Mouse (Mus musculus) midbrain, embryonic 16.5 days (tissue): ENCODE data around the gene Nln. TPM values are rescaled to one million over a fixed set of nuclear protein-coding genes. Genes with fewer than 3 reads are reported as not detected.

Experiments used
- ATAC-seq: fragments of 200-750 bp; cut with Nextera tagmentation; 2 replicates; pipeline ENCODE4 v1.8.0; 2017; ENCODE audit warnings: moderate TSS enrichment
- H3K27ac ChIP-seq: fragments of 300-500 bp; sonication (generic); 2 replicates; pipeline ENCODE4 v1.5.1; 2014; ENCODE audit warnings: mild to moderate bottlenecking, low read length, mixed read lengths
- H3K27me3 ChIP-seq: fragments of 300-500 bp; sonication (generic); 2 replicates; pipeline ENCODE4 v1.6.1; 2014; ENCODE audit warnings: low read depth, low read length, mixed read lengths; ENCODE audit not compliant: control insufficient read depth, insufficient read depth
- H3K36me3 ChIP-seq: fragments of 300-500 bp; sonication (generic); 2 replicates; pipeline ENCODE4 v1.6.1; 2014; ENCODE audit warnings: mild to moderate bottlenecking, low read length, moderate library complexity, mixed read lengths; ENCODE audit not compliant: control insufficient read depth, insufficient read depth
- H3K4me1 ChIP-seq: fragments of 300-500 bp; sonication (generic); 2 replicates; pipeline ENCODE4 v1.6.1; 2014; ENCODE audit warnings: mild to moderate bottlenecking, low read length, mixed read lengths; ENCODE audit not compliant: control insufficient read depth, insufficient read depth
- H3K4me2 ChIP-seq: fragments of 300-500 bp; sonication (generic); 2 replicates; pipeline ENCODE4 v1.6.1; 2014; ENCODE audit warnings: mild to moderate bottlenecking, low read length, mixed read lengths
- H3K4me3 ChIP-seq: fragments of 300-500 bp; sonication (generic); 2 replicates; pipeline ENCODE4 v1.5.1; 2014; ENCODE audit warnings: low read depth, mild to moderate bottlenecking, low read length, moderate library complexity, mixed read lengths
- H3K9ac ChIP-seq: fragments of 300-500 bp; sonication (generic); 2 replicates; pipeline ENCODE4 v1.6.1; 2014; ENCODE audit warnings: low read depth, low read length, mixed read lengths
- H3K9me3 ChIP-seq: fragments of 300-500 bp; sonication (generic); replicated peaks from 2 replicates; pipeline ENCODE4 v1.6.1; 2014; ENCODE audit warnings: mild to moderate bottlenecking, low read length, mixed read lengths; ENCODE audit not compliant: control insufficient read depth, poor library complexity, severe bottlenecking
- WGBS: fragments of 180-500 bp; shearing (Covaris S2); extraction: QIAGEN DNeasy Blood & Tissue Kit; methylation state at CpG from one replicate; pipeline ENCODE4 v1.1.7; 2014; 5-methylcytosine and 5-hydroxymethylcytosine counted together
- polyA plus RNA-seq: library from polyadenylated mRNA; unstranded; fragments of >200 nt; fragmentation: Nextera tagmentation; extraction: Ambion mirVana; gene quantifications from 2 replicates; pipeline ENCODE4 v1.2.1, GENCODE M21; 2015

Nln gene
- polyA plus RNA-seq, 1 experiment from 2014 or later = 76.3 TPM

DNA sequence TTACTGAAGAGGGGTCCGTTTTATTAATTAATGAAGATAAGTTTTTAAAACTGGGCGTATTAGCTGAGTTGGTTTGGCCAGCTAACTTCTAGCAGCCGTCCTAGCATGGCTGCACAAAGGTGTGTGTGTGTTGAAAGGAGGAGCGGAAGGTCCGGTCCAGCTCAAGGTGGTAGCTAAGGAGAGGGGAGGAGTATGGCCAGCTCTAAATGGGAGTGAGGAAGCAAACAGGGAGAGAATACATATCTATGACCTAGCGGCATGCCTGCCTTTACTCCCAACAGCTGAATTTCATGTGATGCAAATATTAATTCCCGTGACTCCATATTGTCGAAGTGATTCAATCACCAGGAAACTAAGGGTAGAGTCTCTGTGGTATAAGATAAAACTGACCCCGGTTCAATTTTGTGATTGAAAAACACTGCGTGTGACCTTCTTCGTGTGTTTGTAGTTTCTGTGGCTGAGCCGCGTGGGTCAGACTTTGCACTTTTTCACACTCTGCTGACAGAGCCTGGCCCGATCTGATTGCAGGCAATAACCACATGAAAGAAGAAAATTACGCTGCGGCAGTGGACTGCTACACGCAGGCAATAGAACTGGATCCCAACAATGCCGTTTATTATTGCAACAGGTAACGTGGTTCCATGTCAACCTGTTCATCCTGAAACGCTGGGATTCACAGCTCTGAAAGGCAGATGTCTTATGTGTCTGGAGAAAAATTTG lies 14.4 kb upstream of the Nln start:
- Histone ChIP-seq H3K4me3 (no peak overlapping the region), H3K4me1 (no peaks in the 10 kb centered on the region), H3K4me2 (no peak overlapping the region), H3K9me3 (no peaks in the 10 kb centered on the region), H3K9ac (no peak overlapping the region), H3K36me3 (peaks cover 13% of the 10 kb centered on the region), H3K27me3 (no peaks in the 10 kb centered on the region), H3K27ac (no peak overlapping the region)
- ATAC-seq = no peak
- 93% methylated on average over 20 of the region's 20 CpGs for WGBS

- H3K27ac ChIP-seq = no peak overlapping the region
- ATAC-seq = no peak
- peaks cover 17% of the 10 kb centered on the region for H3K36me3 ChIP-seq
- H3K9me3 ChIP-seq = no peaks in the 10 kb centered on the region
- no peak overlapping the region for H3K4me3 ChIP-seq
- no peaks in the 10 kb centered on the region for H3K27me3 ChIP-seq
- 67% methylated on average over 17 of the region's 17 CpGs for WGBS
- H3K4me1 ChIP-seq = no peaks in the 10 kb centered on the region
- no peak overlapping the region for H3K4me2 ChIP-seq
- no peak overlapping the region for H3K9ac ChIP-seq
Measured at GRCm38 (mm10) chr13:104122078-104122840, 12.8 kb upstream of the Nln start.

- no peak overlapping the region for H3K27ac ChIP-seq
- H3K4me1 ChIP-seq = peaks cover 19% of the 10 kb centered on the region
- H3K9ac ChIP-seq = no peak overlapping the region
- H3K4me2 ChIP-seq = no peak overlapping the region
- no peaks in the 10 kb centered on the region for H3K27me3 ChIP-seq
- no peak for ATAC-seq
- no peaks in the 10 kb centered on the region for H3K9me3 ChIP-seq
- no peak overlapping the region for H3K4me3 ChIP-seq
- 97% methylated on average over 2 of the region's 2 CpGs for WGBS
- peaks cover 16% of the 10 kb centered on the region for H3K36me3 ChIP-seq
Measured at GRCm38 (mm10) chr13:104114827-104115226, 5.4 kb upstream of the Nln start.

DNA sequence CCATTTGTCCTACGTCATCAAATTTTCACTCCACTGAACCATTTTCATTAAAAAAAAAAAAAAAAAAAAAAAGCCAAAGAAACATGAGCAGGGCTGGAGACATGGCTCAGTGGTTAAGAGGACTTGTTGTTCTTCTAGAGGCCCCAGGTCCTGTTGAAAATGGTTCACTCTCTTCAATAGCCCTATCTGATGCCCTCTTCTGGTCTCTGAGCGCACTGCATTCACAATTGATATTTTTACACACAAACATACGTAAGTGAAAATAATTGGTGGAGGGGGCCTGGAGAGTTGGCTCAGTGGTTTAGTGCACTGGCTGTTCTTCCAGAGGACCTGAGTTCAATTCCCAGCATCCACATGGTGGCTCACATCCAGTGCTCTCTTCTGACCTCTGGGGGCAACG lies 4.4 kb upstream of the Nln start:
- no peak overlapping the region for H3K4me2 ChIP-seq
- no peaks in the 10 kb centered on the region for H3K27me3 ChIP-seq
- no peak overlapping the region for H3K27ac ChIP-seq
- H3K4me3 ChIP-seq = no peak overlapping the region
- H3K9ac ChIP-seq = no peak overlapping the region
- no peak for ATAC-seq
- WGBS = 96% methylated on average over 4 of the region's 4 CpGs
- peaks cover 19% of the 10 kb centered on the region for H3K4me1 ChIP-seq
- H3K36me3 ChIP-seq = peaks cover 13% of the 10 kb centered on the region
- H3K9me3 ChIP-seq = no peaks in the 10 kb centered on the region

GRCm38 (mm10) chr13:104112266-104112900 lies 3.0 kb upstream of the Nln start:
- no peaks in the 10 kb centered on the region for H3K9me3 ChIP-seq
- WGBS = 26% methylated on average over 12 of the region's 12 CpGs
- H3K4me1 ChIP-seq = peaks cover 21% of the 10 kb centered on the region
- no peak overlapping the region for H3K9ac ChIP-seq
- H3K27ac ChIP-seq = no peak overlapping the region
- H3K36me3 ChIP-seq = peaks cover 9% of the 10 kb centered on the region; the same call in 1 of the 2 replicates
- ATAC-seq = no peak
- H3K4me3 ChIP-seq = no peak overlapping the region
- no peaks in the 10 kb centered on the region for H3K27me3 ChIP-seq
- H3K4me2 ChIP-seq = peak overlapping the region; percentile 37

- H3K4me1 ChIP-seq = peaks cover 26% of the 10 kb centered on the region
- 20% methylated on average over 7 of the region's 7 CpGs for WGBS
- peaks cover 7% of the 10 kb centered on the region; the same call in 1 of the 2 replicates for H3K36me3 ChIP-seq
Measured at GRCm38 (mm10) chr13:104110526-104110925, 1.1 kb upstream of the Nln start.

GRCm38 (mm10) chr13:104109816-104110521 lies 555 bp upstream of the Nln start:
- Histone ChIP-seq H3K9me3 (no peaks in the 10 kb centered on the region), H3K4me1 (peaks cover 26% of the 10 kb centered on the region), H3K4me2 (peak overlapping the region; percentile 80), H3K27ac (peak overlapping the region; percentile 90), H3K4me3 (peak overlapping the region; percentile 93), H3K36me3 (peaks cover 7% of the 10 kb centered on the region; the same call in 1 of the 2 replicates), H3K9ac (peak overlapping the region; percentile 93), H3K27me3 (no peaks in the 10 kb centered on the region)
- peak; percentile 87 for ATAC-seq
- WGBS = under 1% methylated on average over 38 of the region's 38 CpGs

More at GRCm38 (mm10) chr13:104110526-104110925, 1.1 kb upstream of the Nln start:
- Histone ChIP-seq H3K27ac (peak overlapping the region; percentile 90), H3K4me2 (peak overlapping the region; percentile 80), H3K4me3 (peak overlapping the region; percentile 93), H3K9ac (peak overlapping the region; percentile 93; the same call in 1 of the 2 replicates), H3K27me3 (no peaks in the 10 kb centered on the region), H3K9me3 (no peaks in the 10 kb centered on the region)
- no peak for ATAC-seq

DNA sequence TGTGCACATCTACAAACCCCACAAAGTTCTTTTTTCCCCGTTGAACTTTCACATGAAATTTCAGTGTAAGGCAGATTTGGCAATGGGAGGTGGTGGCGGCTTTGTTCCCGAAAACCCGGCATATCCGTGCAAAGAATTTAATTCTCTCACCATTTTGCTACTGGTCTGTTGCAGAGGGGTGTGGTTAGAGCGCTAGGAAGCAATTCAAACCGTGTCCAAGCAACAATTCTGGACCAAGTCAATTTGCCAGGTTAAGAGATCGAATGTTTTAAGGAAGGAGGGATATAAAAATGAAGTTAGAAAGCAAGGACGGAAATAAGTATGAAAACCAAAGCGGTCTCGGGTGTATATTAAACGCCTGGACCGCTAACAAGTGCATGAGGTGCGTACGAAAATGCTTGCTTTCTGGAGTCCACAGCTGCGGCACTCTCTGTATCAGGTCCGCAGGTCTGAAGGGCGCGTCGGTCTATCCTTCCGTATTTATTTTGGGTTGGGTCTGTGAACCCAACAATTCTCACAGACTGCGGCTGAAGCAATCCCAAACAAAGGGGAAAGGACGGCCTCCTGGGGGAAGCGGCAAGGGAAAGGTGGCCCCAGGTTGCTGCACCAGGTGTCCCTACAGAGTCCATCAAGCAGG lies 645 bp downstream of the Nln start:
- Histone ChIP-seq H3K27ac (peak overlapping the region; percentile 90), H3K9me3 (peaks cover 4% of the 10 kb centered on the region), H3K9ac (peak overlapping the region; percentile 93), H3K4me2 (peak overlapping the region; percentile 80), H3K27me3 (no peaks in the 10 kb centered on the region), H3K4me1 (peaks cover 26% of the 10 kb centered on the region), H3K36me3 (peaks cover 11% of the 10 kb centered on the region; the same call in 1 of the 2 replicates), H3K4me3 (peak overlapping the region; percentile 93)
- peak; percentile 11; the same call in 1 of the 2 replicates for ATAC-seq
- WGBS = under 1% methylated on average over 24 of the region's 24 CpGs
